Mouse (Mus musculus) spleen, adult 18-20 months (tissue): ENCODE results near the gene S100a2.

ENCODE experiments used
- DNase-seq, 2 experiments: peaks; one replicate each; pipeline ENCODE4 v3.0.0; 2022; ENCODE audit warnings: mixed read lengths in 2 of 2

S100a2 gene

GRCm38 (mm10) chr3:90597736-90598135 lies 7.7 kb downstream of the S100a2 start:
- DNase-seq = no peak

GRCm38 (mm10) chr3:90598212-90598611 lies 8.2 kb downstream of the S100a2 start:
- no peak for DNase-seq

DNA sequence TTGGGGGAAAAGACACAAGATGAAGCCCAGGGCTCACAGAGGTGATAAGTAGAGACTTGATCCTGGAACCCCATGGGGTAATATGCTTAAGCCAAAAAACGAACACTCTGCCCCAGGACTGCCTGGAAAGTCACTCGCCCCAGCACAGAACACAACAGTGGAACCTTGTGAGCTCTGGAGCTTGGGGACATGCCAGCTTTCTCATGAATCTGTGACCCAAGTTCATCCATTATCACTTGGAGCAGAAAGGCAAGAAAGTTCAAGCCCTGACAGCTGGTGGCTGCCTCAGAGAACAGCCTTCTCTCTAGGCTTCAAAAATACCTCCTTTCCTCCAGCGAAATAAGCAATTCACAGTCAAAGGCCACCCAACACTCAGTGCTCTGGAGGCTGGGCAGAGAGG lies 9.4 kb downstream of the S100a2 start:
- DNase-seq = no peak

DNA sequence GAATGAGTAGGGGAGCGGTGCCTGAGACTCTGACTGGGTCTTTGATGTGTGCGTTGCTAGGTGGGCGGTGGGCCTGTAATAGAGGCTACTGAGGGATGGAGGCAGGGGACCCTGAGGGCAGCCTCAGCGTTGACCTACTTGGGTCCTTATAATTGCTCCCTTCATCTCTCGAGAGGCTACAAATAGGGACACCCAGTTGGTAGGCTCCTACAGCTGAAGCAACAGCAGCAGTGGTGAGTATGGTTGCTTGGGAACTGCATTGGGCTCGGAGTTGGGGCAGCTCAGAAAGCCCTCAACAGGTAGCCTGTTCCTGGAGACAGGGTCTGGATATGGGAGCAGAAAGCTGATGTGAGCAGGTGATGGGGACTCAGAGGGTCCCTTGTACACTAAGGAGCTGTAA lies 10.0 kb downstream of the S100a2 start:
- no peak for DNase-seq

DNA sequence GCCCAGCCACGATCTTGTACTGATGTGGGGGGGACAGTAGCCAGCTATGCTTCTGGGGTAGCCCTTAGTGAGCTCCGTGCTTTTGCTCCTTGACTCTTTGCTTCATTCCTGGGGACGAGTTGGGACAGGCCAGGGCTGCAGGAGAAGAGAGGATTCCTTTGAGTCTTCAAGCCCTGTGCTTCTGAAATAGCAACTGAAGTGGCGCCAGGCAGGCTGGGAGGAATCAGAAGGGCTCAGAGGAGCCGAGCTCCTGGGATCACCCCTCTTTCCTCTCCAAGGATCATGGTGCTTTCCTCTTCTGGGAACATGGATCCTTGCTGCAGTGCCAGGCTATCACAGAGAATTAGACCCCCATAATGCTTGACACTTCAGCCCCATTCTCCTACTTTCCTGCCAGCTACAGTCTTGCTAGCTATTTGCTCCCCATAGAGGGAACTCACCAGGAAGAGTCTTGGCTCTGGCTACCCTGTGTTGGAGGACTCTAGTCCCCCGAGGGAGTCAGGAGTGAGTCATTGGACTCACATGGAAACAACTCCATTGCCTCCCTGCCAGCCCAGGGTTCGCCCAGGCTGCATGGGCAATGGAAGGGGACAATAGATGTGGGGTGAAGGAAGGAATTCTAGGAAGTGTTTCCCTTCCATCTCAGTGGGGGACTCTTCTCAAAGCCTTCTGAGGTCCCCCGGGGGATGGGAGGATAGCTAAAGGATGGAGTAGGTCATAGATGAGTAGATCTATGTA lies 10.6 kb downstream of the S100a2 start:
- no peak for DNase-seq

DNA sequence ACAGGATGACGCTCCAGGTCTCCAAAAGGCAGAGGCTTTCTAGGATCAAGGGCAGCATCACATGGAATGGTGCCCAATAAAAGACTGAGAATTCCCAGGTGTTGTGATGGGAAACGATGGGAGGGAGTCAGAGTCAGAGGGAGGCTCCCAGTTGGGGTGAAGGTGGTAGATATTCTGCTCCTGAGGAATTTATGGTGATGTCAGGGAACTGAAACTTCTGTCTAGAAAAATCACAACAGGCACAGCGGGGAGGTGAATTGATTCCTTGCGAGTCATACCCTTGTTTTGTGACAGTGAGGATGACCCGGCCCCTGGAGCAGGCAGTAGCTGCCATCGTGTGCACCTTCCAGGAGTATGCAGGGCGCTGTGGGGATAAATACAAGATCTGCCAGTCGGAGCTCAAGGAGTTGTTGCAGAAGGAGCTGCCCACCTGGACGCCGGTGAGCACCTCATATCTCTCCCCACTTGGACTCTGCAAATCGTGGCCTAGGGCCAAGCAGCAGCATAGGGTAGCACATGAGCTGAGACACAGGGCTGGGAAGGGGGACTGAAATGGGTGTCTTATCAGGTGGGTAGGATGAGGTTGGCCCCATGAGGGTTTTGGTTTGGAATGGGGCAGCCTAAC lies 11.6 kb downstream of the S100a2 start, which contains the start of gene Gm42674:
Gm42674 (plus strand) TSS at position 419 of the 625 bp plus-strand sequence.
- DNase-seq = no peak

DNA sequence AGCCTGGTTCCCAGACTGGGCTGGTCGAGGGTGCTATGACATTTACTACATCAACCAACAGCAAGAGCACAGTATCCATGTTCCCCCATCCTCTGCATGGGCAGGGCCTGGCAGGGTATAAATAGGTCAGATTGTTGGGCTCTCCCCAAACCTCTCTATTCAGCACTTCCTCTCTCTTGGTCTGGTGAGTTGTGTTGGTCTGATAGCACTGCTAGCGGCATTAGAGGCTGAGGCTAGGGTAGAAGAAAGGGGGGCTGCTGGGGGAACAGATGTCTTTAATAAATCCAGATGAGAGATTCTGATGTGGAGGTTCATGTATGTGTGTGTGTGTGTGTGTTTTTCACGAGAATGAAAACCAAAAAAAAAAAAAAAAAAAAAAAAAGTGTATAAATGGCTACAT lies 13.6 kb downstream of the S100a2 start, which contains the start of gene S100a4:
S100a4 (plus strand) TSS at position 149 of the 400 bp plus-strand sequence.
- DNase-seq = no peak

GRCm38 (mm10) chr3:90604416-90604815 lies 14.4 kb downstream of the S100a2 start:
- peak in 1 of 2 experiments; percentile 34 for DNase-seq

GRCm38 (mm10) chr3:90605049-90605448 lies 15.0 kb downstream of the S100a2 start:
- no peak for DNase-seq

GRCm38 (mm10) chr3:90605736-90606135 lies 15.7 kb downstream of the S100a2 start:
- DNase-seq = no peak

DNA sequence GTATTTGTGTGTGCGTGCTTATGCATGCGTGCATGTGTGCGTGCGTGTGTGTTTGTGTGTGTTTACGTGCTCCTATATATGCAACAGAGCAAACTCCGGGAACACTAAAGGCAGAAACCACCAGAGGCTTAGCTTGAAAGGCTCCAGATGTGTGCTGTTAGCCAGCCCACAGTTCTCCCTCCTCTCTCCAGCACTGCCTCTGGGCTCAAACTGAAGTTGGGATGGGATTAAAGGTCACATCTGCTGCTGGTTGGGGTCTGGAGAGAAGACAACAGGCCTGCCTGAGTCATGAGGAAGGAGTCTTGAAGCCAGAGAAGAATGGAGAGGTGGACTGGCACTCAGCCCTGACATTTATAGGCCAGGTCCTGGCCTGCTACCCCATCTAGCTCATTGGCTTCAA lies 16.1 kb downstream of the S100a2 start:
- no peak for DNase-seq

GRCm38 (mm10) chr3:90607361-90607760 lies 17.3 kb downstream of the S100a2 start:
- no peak for DNase-seq

- no peak for DNase-seq
Measured at GRCm38 (mm10) chr3:90608223-90608622, 18.2 kb downstream of the S100a2 start, which contains the start of gene S100a5. Gene S100a5 (plus strand): TSS chr3:90608523.

- no peak for DNase-seq
Measured at GRCm38 (mm10) chr3:90609102-90609501, 19.1 kb downstream of the S100a2 start.

DNA sequence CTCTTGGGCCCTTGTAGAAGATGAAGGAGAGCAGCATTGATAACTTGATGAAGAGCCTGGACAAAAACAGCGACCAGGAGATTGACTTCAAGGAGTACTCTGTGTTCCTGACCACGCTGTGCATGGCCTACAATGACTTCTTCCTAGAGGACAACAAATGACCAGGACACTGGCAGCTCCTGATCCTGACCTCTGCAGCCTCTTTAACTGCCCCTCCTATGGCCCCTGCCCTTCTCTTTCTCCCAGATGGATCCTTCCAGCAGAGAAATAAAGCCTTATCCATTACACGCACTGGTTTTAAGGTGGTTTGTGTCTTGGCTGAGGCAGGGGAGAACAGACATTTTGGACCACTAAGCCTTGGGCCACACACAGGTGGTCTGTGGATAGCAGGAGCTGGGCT lies 21.4 kb downstream of the S100a2 start:
- DNase-seq = no peak

DNA sequence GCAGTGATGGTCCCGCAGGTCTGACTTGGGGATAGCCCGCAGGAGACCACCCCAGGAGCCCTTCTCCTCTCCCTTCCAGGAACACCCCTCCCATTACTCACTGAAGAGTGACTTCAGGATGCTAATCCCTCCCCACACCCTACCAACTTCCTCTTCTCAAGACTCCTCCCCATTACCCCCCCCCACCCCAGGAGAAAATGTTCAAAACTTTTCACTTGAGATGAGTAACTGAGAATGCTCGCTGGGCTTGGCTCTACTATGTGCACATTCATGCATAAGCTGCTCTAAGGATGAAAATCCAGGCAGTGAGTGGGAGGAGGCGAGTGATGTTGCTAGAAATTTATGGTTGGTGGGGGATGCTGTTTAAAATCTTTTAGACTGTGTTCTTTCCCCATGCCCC lies 22.0 kb downstream of the S100a2 start:
- no peak for DNase-seq

GRCm38 (mm10) chr3:90612728-90613291 lies 22.8 kb downstream of the S100a2 start, which contains the start of gene S100a6:
Gene S100a6 (plus strand): TSS chr3:90612882.
- DNase-seq = peak; percentile 73 to 77

- DNase-seq = no peak
Measured at GRCm38 (mm10) chr3:90613461-90614147, 23.6 kb downstream of the S100a2 start.

- DNase-seq = no peak
Measured at GRCm38 (mm10) chr3:90614148-90614530, 24.1 kb downstream of the S100a2 start.

- no peak for DNase-seq
Measured at GRCm38 (mm10) chr3:90614611-90615251, 24.7 kb downstream of the S100a2 start.

DNA sequence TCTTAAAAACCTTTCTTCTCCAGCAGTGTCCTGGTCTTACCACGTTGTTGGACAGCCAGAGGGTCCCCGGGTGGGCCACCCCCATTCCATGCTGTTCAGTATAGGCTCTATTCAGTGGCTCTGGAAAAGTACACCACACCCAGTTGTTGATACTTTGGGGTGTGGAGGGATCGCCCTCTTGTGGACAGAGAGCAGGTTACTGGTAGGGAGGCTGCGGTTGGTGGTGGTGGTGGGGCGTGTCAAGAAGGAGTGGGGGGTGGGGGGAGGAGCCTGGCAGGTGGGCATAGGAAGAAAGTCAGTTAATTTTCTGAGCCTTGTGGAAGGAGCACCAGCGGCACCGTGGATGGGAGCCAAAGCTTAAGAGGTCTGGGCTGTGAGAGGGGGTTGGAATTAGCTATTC lies 25.4 kb downstream of the S100a2 start:
- peak; percentile 59 to 68 for DNase-seq

DNA sequence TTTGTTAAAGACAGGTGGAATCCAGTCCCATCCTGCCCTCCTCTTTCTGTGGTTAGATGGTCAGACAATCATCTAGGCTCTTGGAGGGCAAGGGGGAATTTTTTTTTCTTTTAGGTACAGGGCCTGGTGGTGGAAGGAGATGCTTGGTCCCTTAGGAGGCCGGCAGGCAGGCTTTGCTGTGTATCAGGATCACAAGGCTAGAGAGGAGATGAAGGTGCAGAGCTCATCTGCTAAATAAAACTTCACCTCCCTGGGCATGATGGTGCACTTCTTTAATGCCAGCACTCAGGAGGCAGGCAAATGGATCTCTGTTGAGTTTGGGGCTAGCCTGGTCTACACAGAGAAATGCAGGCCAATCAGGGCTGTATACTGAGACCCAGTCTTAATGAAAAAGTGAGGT lies 25.9 kb downstream of the S100a2 start:
- DNase-seq = no peak

- no peak for DNase-seq
Measured at GRCm38 (mm10) chr3:90617586-90617985, 27.5 kb downstream of the S100a2 start.
